8 mouse cellular contexts compared by ENCODE assay signal in the genomic region with DNA sequence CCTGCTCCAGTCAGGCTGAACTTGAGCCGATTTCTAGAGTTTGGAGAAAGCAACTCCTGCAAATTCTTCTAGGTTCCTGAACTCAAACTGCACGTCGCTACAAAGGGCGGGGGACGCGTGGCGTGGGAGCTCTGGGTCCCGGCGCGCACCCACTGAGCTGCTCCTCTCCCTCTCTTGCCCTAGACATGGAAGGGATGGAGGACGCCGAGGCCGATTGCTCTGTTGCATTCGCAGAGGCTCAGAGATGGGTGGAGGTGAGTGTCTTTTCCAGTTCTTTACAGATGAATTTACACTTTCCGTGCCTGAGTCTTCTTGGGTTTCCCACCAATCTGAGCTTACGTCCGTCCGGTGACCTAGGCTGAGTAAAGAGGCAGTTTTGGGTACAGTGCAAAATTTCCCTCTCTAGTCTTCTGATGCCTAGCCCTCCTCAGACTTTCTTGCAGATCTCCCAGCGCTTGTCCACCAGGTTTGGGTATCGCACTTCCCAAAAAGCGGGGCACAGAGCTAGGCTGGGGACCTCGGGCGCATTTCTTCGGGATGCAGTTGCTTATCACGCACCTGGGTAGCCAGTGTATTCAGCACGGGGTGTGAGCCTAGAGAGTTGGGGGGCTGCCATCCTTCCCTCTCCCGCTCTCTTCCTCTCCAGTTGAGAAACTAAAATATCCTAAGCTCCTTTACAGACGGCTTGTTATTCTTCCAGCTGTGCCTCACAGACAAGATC. TPM values are rescaled to one million over a fixed set of nuclear protein-coding genes. Genes with fewer than 3 reads are reported as not detected.
DNase-seq lines count a peak whose midpoint lies in the region; ATAC-seq and TF ChIP-seq lines count a peak whose summit lies in the region.

No protein-coding gene starts in this region.

- TF ChIP-seq CTCF in cerebellum, adult 2 months (IDR thresholded peaks at IDR 0.05; ENCODE audit: borderline replicate concordance, insufficient read depth, low read depth, low read length): no peak
- no peak for TF ChIP-seq CTCF in hindbrain, postnatal 0 days (IDR thresholded peaks at IDR 0.05; ENCODE audit: low read depth)

- peak overlapping the region; percentile 46; the same call in 1 of the 2 replicates for H3K9ac ChIP-seq in hindbrain, postnatal 0 days (replicated peaks; ENCODE audit: low read length)
- peak overlapping the region; percentile 71 for H3K9ac ChIP-seq in midbrain, embryonic 13.5 days (replicated peaks)

- DNase-seq in cerebellum, adult 2 months: no peak
- no peak for DNase-seq in cerebellum, adult 8-10 months
- peak; percentile 6 to 8 for DNase-seq in right cerebral cortex, adult 2 months (ENCODE audit: low spot score in 2 of 2)
- DNase-seq in right cerebral cortex, adult 18-20 months: no peak
- no peak for DNase-seq in hindbrain, postnatal 0 days (ENCODE audit: low spot score)
- no peak for DNase-seq in left cerebral cortex, adult 9 months (ENCODE audit: low spot score in 2 of 2)
- no peak for DNase-seq in spleen, adult 18-20 months

- WGBS in cerebellum, adult 2 months: 5% methylated on average over 28 of the region's 28 CpGs
- WGBS in hindbrain, postnatal 0 days: under 1% methylated on average over 28 of the region's 28 CpGs
- 1% methylated on average over 28 of the region's 28 CpGs for WGBS in midbrain, embryonic 13.5 days

- H3K36me3 ChIP-seq in hindbrain, postnatal 0 days (ENCODE audit: insufficient read depth, low read length): no peaks in the 10 kb centered on the region
- H3K36me3 ChIP-seq in midbrain, embryonic 13.5 days: no peaks in the 10 kb centered on the region

- H3K4me3 ChIP-seq in cerebellum, adult 2 months (replicated peaks; ENCODE audit: insufficient read depth, low read depth, low read length): peak overlapping the region; percentile 55
- peak overlapping the region; percentile 67 for H3K4me3 ChIP-seq in hindbrain, postnatal 0 days (ENCODE audit: low read length)
- H3K4me3 ChIP-seq in midbrain, embryonic 13.5 days (replicated peaks): peak overlapping the region; percentile 65

- no peak overlapping the region for H3K27ac ChIP-seq in cerebellum, adult 2 months (ENCODE audit: insufficient read depth, low read length)
- no peak overlapping the region for H3K27ac ChIP-seq in hindbrain, postnatal 0 days
- no peak overlapping the region for H3K27ac ChIP-seq in midbrain, embryonic 13.5 days

- H3K4me2 ChIP-seq in hindbrain, postnatal 0 days (ENCODE audit: low read depth, low read length): peak overlapping the region; percentile 97
- peak overlapping the region; percentile 99 for H3K4me2 ChIP-seq in midbrain, embryonic 13.5 days (replicated peaks)

- H3K9me3 ChIP-seq in hindbrain, postnatal 0 days (ENCODE audit: low read length): no peaks in the 10 kb centered on the region
- H3K9me3 ChIP-seq in midbrain, embryonic 13.5 days: no peaks in the 10 kb centered on the region

- TF ChIP-seq POLR2A in cerebellum, adult 2 months (IDR thresholded peaks at IDR 0.05; ENCODE audit: borderline replicate concordance, insufficient read depth, low read length): no peak

- peak; percentile 55 for ATAC-seq in hindbrain, postnatal 0 days
- ATAC-seq in midbrain, embryonic 13.5 days: peak; percentile 65

- peaks cover 3% of the 10 kb centered on the region; the same call in 1 of the 2 replicates for H3K4me1 ChIP-seq in cerebellum, adult 2 months (ENCODE audit: control insufficient read depth, insufficient read depth, low read length)
- H3K4me1 ChIP-seq in hindbrain, postnatal 0 days (ENCODE audit: insufficient read depth, low read length): peaks cover 8% of the 10 kb centered on the region; the same call in 1 of the 2 replicates
- peaks cover 13% of the 10 kb centered on the region for H3K4me1 ChIP-seq in midbrain, embryonic 13.5 days (replicated peaks)

- no peaks in the 10 kb centered on the region; the same call in 1 of the 2 replicates for H3K27me3 ChIP-seq in cerebellum, adult 2 months (ENCODE audit: control insufficient read depth, insufficient read depth, low read length)
- H3K27me3 ChIP-seq in hindbrain, postnatal 0 days (ENCODE audit: insufficient read depth, low read length): peaks cover 10% of the 10 kb centered on the region; the same call in 1 of the 2 replicates
- peaks cover 50% of the 10 kb centered on the region for H3K27me3 ChIP-seq in midbrain, embryonic 13.5 days

RNA-seq across cellular contexts. Expression of a gene that starts 0.4 kb away (rescaled TPM):
- 5.8 and 6.8 TPM in 2 replicates for polyA plus RNA-seq in cerebellum, adult 2 months (2012; rRNA removed)
- total RNA-seq in hindbrain, postnatal 0 days (2014; rRNA removed): 2.9 and 10.6 TPM in 2 replicates
- 2.3 TPM in 2 replicates for polyA plus RNA-seq in hindbrain, postnatal 0 days (2015; fragmentation: Nextera tagmentation; extraction: Ambion mirVana)
- 0.98 and 1.1 TPM in 2 replicates for polyA plus RNA-seq in midbrain, embryonic 13.5 days (2015; fragmentation: Nextera tagmentation; extraction: Ambion mirVana)

RNA-seq across cellular contexts. Expression of a gene that starts 0.5 kb away (rescaled TPM):
- 0.36 TPM in 1 of 2 replicates, not detected in the other for polyA plus RNA-seq in cerebellum, adult 2 months (2012; rRNA removed)
- not detected in 2 replicates for total RNA-seq in hindbrain, postnatal 0 days (2014; rRNA removed)
- polyA plus RNA-seq in hindbrain, postnatal 0 days (2015; fragmentation: Nextera tagmentation; extraction: Ambion mirVana): 0.51 and 0.97 TPM in 2 replicates
- polyA plus RNA-seq in midbrain, embryonic 13.5 days (2015; fragmentation: Nextera tagmentation; extraction: Ambion mirVana): not detected in 2 replicates

Comparison
In these comparisons a context has a peak if more than half of its experiments do, and no peak if none do; other contexts are left out.
1. DNase-seq: peak in right cerebral cortex, adult 2 months (2 of 2); none in cerebellum, adult 2 months (0 of 2), cerebellum, adult 8-10 months (single experiment), right cerebral cortex, adult 18-20 months (single experiment), hindbrain, postnatal 0 days (single experiment), left cerebral cortex, adult 9 months (0 of 2) and spleen, adult 18-20 months (0 of 2).
2. Peak in every context shown above with its lines, with median percentiles within 50 percentile points of each other: H3K4me3 ChIP-seq.